Mouse (Mus musculus) gastrocnemius, postnatal 4 days (tissue): Measurements from ENCODE around the gene Cflar. TPM values are rescaled to one million over a fixed set of nuclear protein-coding genes. Genes with fewer than 3 reads are reported as not detected.

Source experiments
- total RNA-seq, 2 experiments: library from RNA; stranded (reverse); gene quantifications; 2 replicates each; pipeline ENCODE4 v1.2.3; 2021

Gene Cflar
- total RNA-seq, 2 experiments from 2014 or later = 49.6 to 54.3 TPM

Other genes starting within 250 kb of the Cflar start
- gene Orc2, start 206.4 kb upstream of the Cflar start, total RNA-seq = 10 to 100 TPM; 18.1 to 21.1 TPM
- gene Fam126b, start 125.2 kb upstream of the Cflar start, total RNA-seq = 10 to 100 TPM in 1 of 2 experiments, 1 to 10 TPM in 1; 8.6 to 10.4 TPM
- gene Ndufb3, start 125.1 kb upstream of the Cflar start, total RNA-seq = 100 to 1,000 TPM; 114 to 124 TPM
- gene Als2cr12, start 15.5 kb upstream of the Cflar start, total RNA-seq = under 1 TPM in 1 of 2 experiments, not detected in 1; 0.36 TPM
- gene Casp8, start 83.9 kb downstream of the Cflar start, total RNA-seq = 10 to 100 TPM; 14.2 to 16.2 TPM